Mouse (Mus musculus) forebrain, embryonic 11.5 days (tissue): ENCODE measurements at regions not wholly inside any gene's neighbourhood (a gene's known extent, or its start where the extent isn't known, plus 50 kb on each side); places are given as distances from the start of the nearest gene placed in this dataset.
A peak's percentile ranks its signal among the peaks of the same experiment; 100 is the strongest.

Source experiments
- ATAC-seq: fragments of 200-750 bp; cut with Nextera tagmentation; replicated peaks from 2 replicates; pipeline ENCODE4 v1.8.0; 2017; ENCODE audit warnings: moderate TSS enrichment; ENCODE audit not compliant: low FRiP score
- DNase-seq: peaks from one replicate; pipeline ENCODE4 v3.0.0-alpha.2; 2017; ENCODE audit warnings: low spot score
- H3K27ac ChIP-seq: fragments of 300-500 bp; sonication (generic); 2 replicates; pipeline ENCODE4 v1.5.1; 2014; ENCODE audit warnings: low read depth, low read length
- H3K27me3 ChIP-seq: fragments of 300-500 bp; sonication (generic); 2 replicates; pipeline ENCODE4 v1.6.1; 2014; ENCODE audit warnings: mild to moderate bottlenecking, low read length, mixed read lengths; ENCODE audit not compliant: control insufficient read depth, insufficient read depth
- H3K36me3 ChIP-seq: fragments of 300-500 bp; sonication (generic); 2 replicates; pipeline ENCODE4 v1.6.1; 2014; ENCODE audit warnings: mild to moderate bottlenecking, low read length, moderate library complexity, mixed read lengths; ENCODE audit not compliant: control insufficient read depth, insufficient read depth
- H3K4me1 ChIP-seq: fragments of 300-500 bp; sonication (generic); replicated peaks from 2 replicates; pipeline ENCODE4 v1.6.1; 2014; ENCODE audit warnings: low read length, mixed read lengths; ENCODE audit not compliant: control insufficient read depth, insufficient read depth
- H3K4me2 ChIP-seq: fragments of 300-500 bp; sonication (generic); 2 replicates; pipeline ENCODE4 v1.6.1; 2014; ENCODE audit warnings: low read depth, mild to moderate bottlenecking, low read length, moderate library complexity, mixed read lengths; ENCODE audit not compliant: severe bottlenecking
- H3K4me3 ChIP-seq: fragments of 300-500 bp; sonication (generic); 2 replicates; pipeline ENCODE4 v1.5.1; 2014; ENCODE audit warnings: low read depth, low read length
- H3K9ac ChIP-seq: fragments of 300-500 bp; sonication (generic); 2 replicates; pipeline ENCODE4 v1.6.1; 2014; ENCODE audit warnings: low read length
- H3K9me3 ChIP-seq: fragments of 300-500 bp; sonication (generic); 2 replicates; pipeline ENCODE4 v1.6.1; 2016; ENCODE audit warnings: low read length, mixed read lengths; ENCODE audit not compliant: control insufficient read depth
- WGBS: fragments of 180-500 bp; shearing (Covaris S2); extraction: QIAGEN DNeasy Blood & Tissue Kit; methylation state at CpG from one replicate; pipeline ENCODE4 v1.1.7; 2014; 5-methylcytosine and 5-hydroxymethylcytosine counted together

GRCm38 (mm10) chr2:139322509-139322908, 171.2 kb upstream of the Sptlc3 start:
- no peak for ATAC-seq
- Histone ChIP-seq H3K4me3 (no peak overlapping the region), H3K9me3 (no peaks in the 10 kb centered on the region), H3K27ac (no peak overlapping the region), H3K4me2 (no peak overlapping the region), H3K27me3 (no peaks in the 10 kb centered on the region), H3K9ac (no peak overlapping the region), H3K36me3 (no peaks in the 10 kb centered on the region), H3K4me1 (no peaks in the 10 kb centered on the region)
- DNase-seq, result no peak
- WGBS, result 79% methylated on average over 2 of the region's 2 CpGs

- Histone ChIP-seq H3K4me3 (no peak overlapping the region), H3K9me3 (no peaks in the 10 kb centered on the region), H3K4me1 (no peaks in the 10 kb centered on the region), H3K27me3 (no peaks in the 10 kb centered on the region), H3K27ac (no peak overlapping the region), H3K4me2 (no peak overlapping the region), H3K36me3 (no peaks in the 10 kb centered on the region), H3K9ac (no peak overlapping the region)
- WGBS, result 70% methylated on average over 3 of the region's 3 CpGs
- DNase-seq (no peak), ATAC-seq (no peak)
Measured at GRCm38 (mm10) chr2:139325501-139325900, 168.2 kb upstream of the Sptlc3 start.

GRCm38 (mm10) chr2:139334681-139335080, 159.0 kb upstream of the Sptlc3 start:
- no peaks in the 10 kb centered on the region for H3K4me1 ChIP-seq
- H3K27ac ChIP-seq, result no peak overlapping the region
- 66% methylated on average over 1 of the region's 1 CpGs for WGBS
- DNase-seq, result no peak
- no peaks in the 10 kb centered on the region for H3K36me3 ChIP-seq
- no peak for ATAC-seq
- no peaks in the 10 kb centered on the region for H3K9me3 ChIP-seq
- no peak overlapping the region for H3K4me3 ChIP-seq
- H3K27me3 ChIP-seq, result no peaks in the 10 kb centered on the region
- H3K4me2 ChIP-seq, result no peak overlapping the region
- no peak overlapping the region for H3K9ac ChIP-seq

- 72% methylated on average over 4 of the region's 4 CpGs for WGBS
- Histone ChIP-seq H3K27me3 (no peaks in the 10 kb centered on the region), H3K4me3 (no peak overlapping the region), H3K36me3 (no peaks in the 10 kb centered on the region), H3K4me1 (no peaks in the 10 kb centered on the region), H3K4me2 (no peak overlapping the region), H3K9ac (no peak overlapping the region), H3K9me3 (no peaks in the 10 kb centered on the region), H3K27ac (no peak overlapping the region)
- DNase-seq, result no peak
- ATAC-seq, result no peak
Measured at GRCm38 (mm10) chr2:139338240-139338639, 155.5 kb upstream of the Sptlc3 start.

- H3K36me3 ChIP-seq, result no peaks in the 10 kb centered on the region
- no peaks in the 10 kb centered on the region for H3K4me1 ChIP-seq
- H3K27me3 ChIP-seq, result no peaks in the 10 kb centered on the region
- 91% methylated on average over 3 of the region's 3 CpGs for WGBS
- ATAC-seq (no peak), DNase-seq (no peak)
- no peak overlapping the region for H3K4me3 ChIP-seq
- H3K9me3 ChIP-seq, result no peaks in the 10 kb centered on the region
- no peak overlapping the region for H3K27ac ChIP-seq
- no peak overlapping the region for H3K9ac ChIP-seq
- no peak overlapping the region for H3K4me2 ChIP-seq
Measured at GRCm38 (mm10) chr2:139356280-139357010, 137.3 kb upstream of the Sptlc3 start.

- WGBS, result 76% methylated on average over 1 of the region's 1 CpGs
- no peaks in the 10 kb centered on the region for H3K9me3 ChIP-seq
- H3K4me2 ChIP-seq, result no peak overlapping the region
- no peaks in the 10 kb centered on the region for H3K27me3 ChIP-seq
- no peaks in the 10 kb centered on the region for H3K4me1 ChIP-seq
- H3K36me3 ChIP-seq, result no peaks in the 10 kb centered on the region
- no peak for ATAC-seq
- no peak overlapping the region for H3K27ac ChIP-seq
- H3K9ac ChIP-seq, result no peak overlapping the region
- DNase-seq, result no peak
- no peak overlapping the region for H3K4me3 ChIP-seq
Measured at GRCm38 (mm10) chr2:139362245-139362847, 131.4 kb upstream of the Sptlc3 start.

GRCm38 (mm10) chr2:139370070-139370469, 123.6 kb upstream of the Sptlc3 start:
- no peak overlapping the region for H3K4me2 ChIP-seq
- no peak overlapping the region for H3K9ac ChIP-seq
- no peak overlapping the region for H3K27ac ChIP-seq
- H3K27me3 ChIP-seq, result no peaks in the 10 kb centered on the region
- no peaks in the 10 kb centered on the region for H3K36me3 ChIP-seq
- no peaks in the 10 kb centered on the region for H3K4me1 ChIP-seq
- 42% methylated on average over 1 of the region's 1 CpGs for WGBS
- ATAC-seq, result no peak
- no peak for DNase-seq
- H3K9me3 ChIP-seq, result no peaks in the 10 kb centered on the region
- no peak overlapping the region for H3K4me3 ChIP-seq

GRCm38 (mm10) chr2:139380285-139380684, 113.4 kb upstream of the Sptlc3 start:
- no peak overlapping the region for H3K27ac ChIP-seq
- ATAC-seq (no peak), DNase-seq (no peak)
- H3K4me3 ChIP-seq, result no peak overlapping the region
- no peaks in the 10 kb centered on the region for H3K9me3 ChIP-seq
- no peak overlapping the region for H3K9ac ChIP-seq
- no peaks in the 10 kb centered on the region for H3K36me3 ChIP-seq
- no peak overlapping the region for H3K4me2 ChIP-seq
- no peaks in the 10 kb centered on the region for H3K27me3 ChIP-seq
- 84% methylated on average over 6 of the region's 6 CpGs for WGBS
- no peaks in the 10 kb centered on the region for H3K4me1 ChIP-seq

GRCm38 (mm10) chr2:139381628-139382027, 112.1 kb upstream of the Sptlc3 start:
- Histone ChIP-seq H3K36me3 (no peaks in the 10 kb centered on the region), H3K27ac (no peak overlapping the region), H3K27me3 (no peaks in the 10 kb centered on the region), H3K4me3 (no peak overlapping the region), H3K4me2 (no peak overlapping the region), H3K9me3 (no peaks in the 10 kb centered on the region), H3K9ac (no peak overlapping the region), H3K4me1 (no peaks in the 10 kb centered on the region)
- ATAC-seq, result peak; percentile 90
- DNase-seq, result peak; percentile 81
- WGBS, result 0% methylated on average over 1 of the region's 1 CpGs
